Mouse (Mus musculus) layer of hippocampus, adult 2 months (tissue): ENCODE measurements around the gene Cul9. TPM values are rescaled to one million over a fixed set of nuclear protein-coding genes. Genes with fewer than 3 reads are reported as not detected.

Source experiments
- DNase-seq, 2 experiments: peaks; one replicate each; pipeline ENCODE4 v3.0.0; 2022; ENCODE audit warnings: low spot score in 2 of 2
- H3K27ac ChIP-seq: fragments of 200-600 bp; 2 replicates; pipeline ENCODE4 v1.8.1; 2022
- H3K4me3 ChIP-seq: fragments of 200-600 bp; 2 replicates; pipeline ENCODE4 v1.8.1; 2022; ENCODE audit warnings: mild to moderate bottlenecking
- CTCF ChIP-seq: fragments of 200-600 bp; conservative IDR thresholded peaks from 2 replicates; pipeline ENCODE4 v1.8.1; 2022; ENCODE audit warnings: antibody characterized with exemption, mild to moderate bottlenecking, moderate library complexity
- long read RNA-seq, 2 experiments: library from polyadenylated mRNA; stranded (forward); transcript quantifications; one replicate each; pipeline ENCODE4 v2.0.0; 2021; ENCODE audit warnings: borderline mapping rate in 2 of 2
- total RNA-seq, 2 experiments: library from RNA; stranded (reverse); gene quantifications; 2 replicates each; pipeline ENCODE4 v1.2.3; 2021

The Cul9 gene
- total RNA-seq = 10 to 100 TPM; 66.1 to 68.4 TPM
- long read RNA-seq, experiment 1, full-length matches to known transcripts = 4 of 43 reads
- long read RNA-seq, experiment 1, partial matches to known transcripts = 27 of 43 reads
- long read RNA-seq, experiment 1, other reads (novel, unspliced or antisense) = 12 of 43 reads
- long read RNA-seq, experiment 2, full-length matches to known transcripts = 2 of 41 reads
- long read RNA-seq, experiment 2, partial matches to known transcripts = 25 of 41 reads
- long read RNA-seq, experiment 2, other reads (novel, unspliced or antisense) = 14 of 41 reads

GRCm38 (mm10) chr17:46545813-46546564 lies at the start of gene Cul9:
Gene Cul9 (minus strand): TSS chr17:46546388.
- Histone ChIP-seq H3K27ac (peak within 1 kb of the TSS; percentile 91), H3K4me3 (peak within 1 kb of the TSS; percentile 74)
- DNase-seq = peak; percentile 92
- no peak for TF ChIP-seq CTCF

DNA sequence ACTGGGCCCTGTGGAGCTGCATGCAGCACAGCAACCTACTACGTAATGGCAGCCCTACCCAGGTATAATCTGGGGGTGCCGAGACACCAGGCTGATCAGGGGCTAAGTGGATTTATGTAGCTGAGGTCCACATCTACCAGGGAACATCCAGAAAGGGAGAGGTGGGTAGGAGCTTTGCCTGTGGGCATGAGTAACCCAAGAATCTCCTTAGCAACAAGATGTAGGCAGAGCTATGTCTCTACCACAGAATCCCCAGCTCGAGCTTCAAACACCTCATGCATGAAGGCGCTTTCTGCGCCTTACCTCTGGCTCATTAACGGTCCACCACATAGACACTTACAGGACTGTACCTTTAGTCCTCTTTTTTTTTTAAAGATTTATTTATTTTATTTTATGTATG lies 49.1 kb upstream of the Cul9 start:
- no peak for DNase-seq
- Histone ChIP-seq H3K27ac (peak overlapping the region; percentile 73), H3K4me3 (no peak overlapping the region)
- no peak for TF ChIP-seq CTCF

DNA sequence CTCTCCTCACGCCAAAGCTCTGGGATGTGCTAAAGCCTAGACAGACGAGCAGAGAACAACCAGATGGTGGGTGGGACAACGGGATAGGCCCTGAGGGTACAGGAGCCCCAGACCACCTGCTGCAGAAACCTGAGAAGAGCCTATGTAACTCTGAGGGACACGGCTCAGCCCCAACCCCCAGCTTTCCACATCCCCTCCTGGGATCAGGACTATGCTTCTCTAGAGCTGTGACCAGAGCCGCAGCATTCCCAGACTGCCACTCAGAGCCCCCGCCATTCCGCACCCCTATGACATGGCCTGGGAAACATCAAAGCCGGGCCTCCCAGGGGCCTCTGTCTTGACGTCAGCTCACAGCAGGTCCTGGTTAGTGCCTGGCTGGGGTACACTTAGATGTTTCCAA lies 48.4 kb upstream of the Cul9 start:
- H3K4me3 ChIP-seq = no peak overlapping the region
- peak overlapping the region; percentile 73 for H3K27ac ChIP-seq
- DNase-seq = no peak
- no peak for TF ChIP-seq CTCF

- no peak for DNase-seq
- TF ChIP-seq CTCF = no peak
- H3K27ac ChIP-seq = peak overlapping the region; percentile 21; the same call in 1 of the 2 replicates
- H3K4me3 ChIP-seq = no peak overlapping the region
Measured at GRCm38 (mm10) chr17:46593124-46593523, 46.9 kb upstream of the Cul9 start.

GRCm38 (mm10) chr17:46591406-46591805 lies 45.2 kb upstream of the Cul9 start:
- no peak for TF ChIP-seq CTCF
- DNase-seq = peak in 1 of 2 experiments; percentile 16
- no peak overlapping the region for H3K27ac ChIP-seq
- H3K4me3 ChIP-seq = no peak overlapping the region

DNA sequence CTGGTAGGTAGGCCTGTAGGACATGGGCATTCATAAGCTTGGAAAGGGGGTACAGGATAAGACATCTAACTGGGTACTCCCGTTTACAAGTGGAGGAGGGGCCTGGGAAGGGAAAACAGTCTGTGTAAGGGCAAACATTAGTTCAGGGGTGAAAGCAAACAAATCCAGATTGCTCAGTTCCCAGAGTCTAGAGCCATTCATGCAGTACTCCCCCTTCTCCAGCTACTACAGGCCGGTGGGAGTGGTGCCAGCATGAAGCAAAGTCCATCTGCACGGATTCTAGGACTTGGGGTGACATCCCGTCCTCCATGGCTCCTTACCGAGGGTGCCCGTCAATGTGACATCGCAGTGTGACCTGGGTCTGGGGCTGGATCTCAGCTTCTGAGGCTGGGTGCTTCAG lies 44.3 kb upstream of the Cul9 start:
- TF ChIP-seq CTCF = no peak
- DNase-seq = no peak
- 0 out of 2 replicates have a peak overlapping the region, but pooled peaks have one; percentile 10 for H3K27ac ChIP-seq
- no peak overlapping the region for H3K4me3 ChIP-seq

- no peak for DNase-seq
- peak overlapping the region; percentile 53; the same call in 1 of the 2 replicates for H3K27ac ChIP-seq
- H3K4me3 ChIP-seq = no peak overlapping the region
- TF ChIP-seq CTCF = peak; percentile 56
Measured at GRCm38 (mm10) chr17:46589635-46590314, 43.6 kb upstream of the Cul9 start.

DNA sequence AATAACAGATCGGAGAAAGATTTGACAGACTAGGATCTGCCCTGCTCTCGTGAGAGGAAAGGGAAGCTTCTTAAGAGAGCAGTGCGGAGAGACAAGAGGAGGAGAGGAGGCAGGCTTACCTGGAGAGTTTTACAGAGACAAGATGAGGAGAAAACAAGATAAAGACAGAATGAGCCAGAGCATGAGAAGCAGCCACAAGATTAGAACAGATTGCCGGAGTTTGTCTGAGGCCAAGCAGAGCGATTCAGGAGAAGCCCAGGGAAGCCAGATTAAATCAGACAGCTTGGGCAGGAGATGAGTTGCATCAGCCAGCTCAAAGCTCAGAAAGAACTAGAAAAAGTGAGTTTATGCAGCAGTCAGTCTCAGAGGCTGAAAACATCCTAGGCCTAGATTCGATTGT lies 42.7 kb upstream of the Cul9 start:
- Histone ChIP-seq H3K27ac (peak overlapping the region; percentile 53; the same call in 1 of the 2 replicates), H3K4me3 (no peak overlapping the region)
- peak in 1 of 2 experiments; percentile 19 for DNase-seq
- TF ChIP-seq CTCF = no peak

DNA sequence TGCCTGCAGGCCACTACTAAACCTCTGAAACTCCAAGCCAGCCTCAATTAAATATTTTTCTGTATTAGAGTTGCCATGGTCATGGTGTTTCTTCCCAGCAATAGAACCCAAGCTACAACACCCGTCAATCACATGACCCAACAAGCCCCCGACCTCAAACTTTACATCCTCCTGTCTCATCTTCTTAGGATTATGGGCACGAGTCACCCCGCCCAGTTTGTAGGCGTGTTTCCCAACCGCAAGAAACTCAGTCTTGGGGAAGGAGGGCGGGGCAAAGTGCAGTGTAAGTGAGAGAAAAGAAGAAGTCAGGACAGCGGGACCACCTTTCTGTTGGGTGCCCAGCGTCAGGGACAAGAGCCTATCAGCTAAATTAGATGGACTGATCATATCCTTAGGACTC lies 42.0 kb upstream of the Cul9 start:
- Histone ChIP-seq H3K27ac (no peak overlapping the region), H3K4me3 (no peak overlapping the region)
- DNase-seq = no peak
- no peak for TF ChIP-seq CTCF

DNA sequence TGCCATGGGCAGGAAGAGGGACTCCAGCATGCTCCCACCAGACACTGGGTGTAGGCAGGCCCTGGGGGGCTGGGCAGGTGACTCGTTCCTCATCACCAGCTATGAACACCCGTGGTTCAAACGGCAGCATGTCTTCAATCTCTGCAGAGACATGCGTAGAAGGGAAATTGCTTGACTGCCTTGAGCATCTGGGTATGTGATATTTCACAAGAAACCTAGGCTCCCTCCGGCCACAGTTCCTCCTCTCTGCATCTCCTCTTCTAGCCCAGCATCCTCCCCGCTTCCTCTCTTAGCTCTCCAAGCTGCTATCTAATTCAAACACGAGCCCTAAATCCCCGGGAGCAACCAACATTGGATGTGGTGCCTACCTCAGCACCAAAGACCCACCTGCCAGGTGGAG lies 40.1 kb upstream of the Cul9 start:
- Histone ChIP-seq H3K27ac (no peak overlapping the region), H3K4me3 (no peak overlapping the region)
- TF ChIP-seq CTCF = no peak
- no peak for DNase-seq

GRCm38 (mm10) chr17:46578650-46579049 lies 32.5 kb upstream of the Cul9 start:
- DNase-seq = no peak
- peak; percentile 50 for TF ChIP-seq CTCF
- Histone ChIP-seq H3K27ac (no peak overlapping the region), H3K4me3 (no peak overlapping the region)

GRCm38 (mm10) chr17:46576070-46576469 lies 29.9 kb upstream of the Cul9 start:
- TF ChIP-seq CTCF = peak; percentile 73
- no peak overlapping the region for H3K4me3 ChIP-seq
- no peak for DNase-seq
- H3K27ac ChIP-seq = no peak overlapping the region

DNA sequence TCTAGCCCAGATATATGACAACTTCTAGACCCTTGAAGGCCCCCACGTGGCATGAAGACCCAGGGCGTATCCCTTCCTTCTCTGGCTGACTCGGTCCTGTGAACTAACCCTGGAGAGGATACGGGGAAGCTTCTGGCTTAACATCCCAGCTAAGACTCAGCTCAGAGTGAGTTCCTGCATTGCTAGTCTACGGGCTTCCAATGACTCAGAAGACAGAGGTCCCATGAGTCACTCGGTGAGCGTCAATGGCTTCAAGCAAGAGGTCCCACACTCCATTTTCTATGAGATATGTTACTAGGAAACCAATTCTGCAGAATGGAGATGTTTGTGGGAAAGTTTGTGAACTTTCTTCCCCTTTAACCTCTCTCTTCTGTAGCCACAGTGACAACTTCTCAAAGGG lies 28.3 kb upstream of the Cul9 start:
- no peak overlapping the region for H3K4me3 ChIP-seq
- DNase-seq = no peak
- H3K27ac ChIP-seq = no peak overlapping the region
- TF ChIP-seq CTCF = no peak
